Mouse (Mus musculus) liver, embryonic 11.5 days (tissue): ENCODE data around the gene Arpp19. TPM values are rescaled to one million over a fixed set of nuclear protein-coding genes. Genes with fewer than 3 reads are reported as not detected.

Source experiments
- ATAC-seq: fragments of 200-750 bp; cut with Nextera tagmentation; replicated peaks from 2 replicates; pipeline ENCODE4 v1.8.0; 2017; ENCODE audit warnings: moderate number of reproducible peaks, mild to moderate bottlenecking, moderate TSS enrichment, moderate library complexity; ENCODE audit not compliant: low FRiP score
- DNase-seq: peaks from one replicate; pipeline ENCODE4 v3.0.0-alpha.2; 2017; ENCODE audit warnings: low spot score
- H3K27ac ChIP-seq: fragments of 300-500 bp; sonication (generic); 2 replicates; pipeline ENCODE4 v1.5.1; 2014; ENCODE audit warnings: mild to moderate bottlenecking, low read depth, low read length, control low read depth
- H3K27me3 ChIP-seq: fragments of 300-500 bp; sonication (generic); replicated peaks from 2 replicates; pipeline ENCODE4 v1.6.1; 2014; ENCODE audit warnings: low read length, mixed read lengths; ENCODE audit not compliant: control insufficient read depth, insufficient read depth
- H3K36me3 ChIP-seq: fragments of 300-500 bp; sonication (generic); 2 replicates; pipeline ENCODE4 v1.6.1; 2014; ENCODE audit warnings: mild to moderate bottlenecking, low read length, moderate library complexity, mixed read lengths; ENCODE audit not compliant: control insufficient read depth, insufficient read depth
- H3K4me1 ChIP-seq: fragments of 300-500 bp; sonication (generic); replicated peaks from 2 replicates; pipeline ENCODE4 v1.6.1; 2014; ENCODE audit warnings: low read length, mixed read lengths; ENCODE audit not compliant: control insufficient read depth, insufficient read depth
- H3K4me2 ChIP-seq: fragments of 300-500 bp; sonication (generic); 2 replicates; pipeline ENCODE4 v1.6.1; 2014; ENCODE audit warnings: mild to moderate bottlenecking, control low read depth, moderate library complexity
- H3K4me3 ChIP-seq: fragments of 300-500 bp; sonication (generic); 2 replicates; pipeline ENCODE4 v1.5.1; 2014; ENCODE audit warnings: low read depth, low read length, control low read depth
- H3K9ac ChIP-seq: fragments of 300-500 bp; sonication (generic); 2 replicates; pipeline ENCODE4 v1.6.1; 2014; ENCODE audit warnings: low read depth, low read length, control low read depth
- H3K9me3 ChIP-seq: fragments of 300-500 bp; sonication (generic); 2 replicates; pipeline ENCODE4 v1.6.1; 2016; ENCODE audit warnings: low read length, inconsistent platforms, mixed read lengths; ENCODE audit not compliant: control insufficient read depth
- WGBS: fragments of 180-500 bp; shearing (Covaris S2); extraction: QIAGEN DNeasy Blood & Tissue Kit; methylation state at CpG from one replicate; pipeline ENCODE4 v1.1.7; 2014; 5-methylcytosine and 5-hydroxymethylcytosine counted together
- polyA plus RNA-seq: library from polyadenylated mRNA; unstranded; fragments of >200 nt; fragmentation: Nextera tagmentation; extraction: Ambion mirVana; gene quantifications from 2 replicates; pipeline ENCODE4 v1.2.1, GENCODE M21; 2014

The Arpp19 gene
- polyA plus RNA-seq, 1 experiment from 2014 or later: 335 TPM

DNA sequence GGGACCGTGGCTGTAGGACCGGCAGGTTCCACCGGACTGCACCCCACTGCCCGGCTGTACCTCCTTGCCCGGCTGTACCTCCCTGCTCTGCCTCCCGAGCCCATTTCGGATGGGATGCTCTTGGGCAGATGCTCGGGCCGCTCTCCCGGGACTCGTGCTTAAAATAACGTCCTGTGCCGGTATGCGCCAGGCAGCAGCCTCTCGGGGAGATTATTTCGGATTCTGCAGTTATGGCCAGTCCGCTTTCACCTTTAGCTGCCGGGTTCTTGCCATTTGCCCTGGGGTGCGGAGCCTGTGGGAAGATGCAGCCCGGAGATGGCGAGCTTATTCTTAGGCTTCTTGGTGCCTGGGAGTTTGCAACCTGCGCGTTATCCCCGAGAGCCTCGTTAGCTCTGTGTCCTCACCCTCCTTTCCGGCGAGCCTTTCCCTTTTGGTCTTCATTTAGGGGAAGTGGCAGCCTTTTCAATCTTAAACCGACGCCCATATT is 34.3 kb downstream of the Arpp19 start:
- WGBS: under 1% methylated on average over 29 of the region's 29 CpGs
- Histone ChIP-seq H3K27ac (peak overlapping the region; percentile 69), H3K9ac (peak overlapping the region; percentile 80), H3K4me1 (no peaks in the 10 kb centered on the region), H3K36me3 (no peaks in the 10 kb centered on the region), H3K27me3 (peaks cover 14% of the 10 kb centered on the region), H3K4me2 (peak overlapping the region; percentile 98), H3K9me3 (no peaks in the 10 kb centered on the region), H3K4me3 (peak overlapping the region; percentile 78)
- no peak for ATAC-seq
- peak; percentile 68 for DNase-seq

DNA sequence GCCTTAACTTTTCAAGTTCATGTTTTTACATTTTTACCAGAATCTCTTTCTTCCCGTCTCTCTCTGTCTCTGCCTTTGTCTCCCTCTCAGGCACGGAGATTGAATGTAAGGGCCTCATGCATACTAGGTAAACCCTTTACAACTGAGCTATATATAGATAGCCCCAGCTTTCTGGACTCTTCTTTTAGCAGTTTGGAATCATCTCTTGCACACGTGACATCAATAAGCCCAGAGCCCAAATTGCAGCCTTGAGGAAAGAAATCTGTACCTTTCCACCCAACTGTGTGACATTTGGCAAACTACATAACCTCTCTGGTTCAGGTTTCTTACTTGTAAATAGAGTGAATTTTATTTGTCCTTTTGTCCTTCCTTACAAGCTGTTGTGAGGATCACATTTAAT is 34.9 kb downstream of the Arpp19 start:
- H3K9me3 ChIP-seq: no peaks in the 10 kb centered on the region
- peak overlapping the region; percentile 78 for H3K4me3 ChIP-seq
- H3K27me3 ChIP-seq: peaks cover 14% of the 10 kb centered on the region
- no peak overlapping the region for H3K9ac ChIP-seq
- H3K36me3 ChIP-seq: no peaks in the 10 kb centered on the region
- no peak overlapping the region for H3K27ac ChIP-seq
- DNase-seq: no peak
- 50% methylated on average over 3 of the region's 3 CpGs for WGBS
- H3K4me2 ChIP-seq: peak overlapping the region; percentile 98
- no peaks in the 10 kb centered on the region for H3K4me1 ChIP-seq
- no peak for ATAC-seq

DNA sequence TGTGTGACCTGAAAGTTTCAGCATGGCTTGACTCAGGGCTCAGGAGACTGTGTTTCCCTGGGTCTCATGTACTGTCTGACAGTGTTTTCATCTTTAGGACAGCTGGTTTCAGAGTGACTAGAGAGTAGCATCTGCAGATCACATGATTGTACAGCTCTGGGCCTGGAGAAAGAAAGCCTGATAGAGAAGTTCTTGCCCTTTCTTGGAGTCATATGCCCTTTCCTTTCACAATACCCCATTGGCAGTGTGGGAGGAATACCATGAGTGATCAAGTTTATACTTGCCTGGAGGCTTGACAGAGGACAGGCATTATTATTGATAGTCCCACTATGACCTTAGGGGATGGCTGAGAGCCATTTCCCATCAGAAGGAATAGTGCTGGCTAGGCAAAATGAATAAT is 39.8 kb downstream of the Arpp19 start:
- Histone ChIP-seq H3K27me3 (peaks cover 3% of the 10 kb centered on the region), H3K27ac (no peak overlapping the region), H3K4me2 (no peak overlapping the region), H3K4me1 (no peaks in the 10 kb centered on the region), H3K9me3 (no peaks in the 10 kb centered on the region), H3K36me3 (no peaks in the 10 kb centered on the region), H3K4me3 (no peak overlapping the region), H3K9ac (no peak overlapping the region)
- no peak for DNase-seq
- no peak for ATAC-seq

DNA sequence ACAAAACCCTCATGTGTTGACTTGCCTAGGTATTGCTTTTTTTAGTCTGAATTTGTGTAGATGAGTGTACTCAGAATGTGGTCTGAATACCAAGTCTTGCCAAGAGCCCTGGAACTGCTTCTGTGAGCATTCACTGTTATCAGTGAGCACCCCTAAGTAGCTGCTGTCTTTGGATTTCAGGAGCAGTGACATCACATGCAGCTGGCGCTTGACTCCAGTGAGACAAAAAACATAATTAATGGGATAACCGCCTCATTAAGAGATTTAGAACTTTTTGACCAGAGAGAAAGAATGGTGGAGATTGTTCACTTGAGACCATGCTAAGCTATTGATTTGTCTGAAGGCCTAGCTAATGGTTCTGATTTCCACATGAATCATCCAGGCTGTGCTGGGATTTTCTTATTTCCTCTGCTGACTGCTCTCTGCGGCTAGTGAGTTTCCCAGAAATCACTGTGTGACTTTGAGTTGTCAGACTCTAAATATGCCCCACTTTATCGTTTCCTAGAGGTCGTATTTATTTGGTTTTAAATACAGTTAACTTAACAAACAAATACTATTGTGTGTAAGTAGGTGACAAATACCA is 47.9 kb downstream of the Arpp19 start:
- DNase-seq: no peak

DNA sequence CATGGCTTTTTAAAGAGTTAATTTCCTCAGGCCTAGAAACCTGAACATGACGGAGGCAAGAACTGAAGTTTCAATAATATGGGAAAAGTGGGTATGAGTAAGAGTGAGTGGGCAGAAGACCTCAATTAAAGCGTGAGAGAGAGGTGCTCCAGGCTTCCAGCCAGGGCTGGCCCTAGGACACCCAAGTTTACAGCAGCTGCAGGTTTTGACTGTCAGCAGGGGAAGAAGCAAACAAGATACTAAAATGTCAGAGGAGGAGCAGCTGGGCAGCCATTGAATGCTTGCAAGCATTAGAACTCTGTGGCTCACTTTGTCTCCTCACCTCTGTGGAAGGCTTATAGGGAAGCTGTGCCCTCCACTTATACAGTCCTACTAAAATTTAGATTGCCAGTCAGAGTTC is 50.4 kb downstream of the Arpp19 start:
- ATAC-seq (no peak), DNase-seq (no peak)
- H3K4me1 ChIP-seq: no peaks in the 10 kb centered on the region
- H3K9ac ChIP-seq: no peak overlapping the region
- no peak overlapping the region for H3K4me3 ChIP-seq
- H3K9me3 ChIP-seq: no peaks in the 10 kb centered on the region
- H3K4me2 ChIP-seq: no peak overlapping the region
- no peak overlapping the region for H3K27ac ChIP-seq
- no peaks in the 10 kb centered on the region for H3K27me3 ChIP-seq
- no peaks in the 10 kb centered on the region for H3K36me3 ChIP-seq
- 82% methylated on average over 2 of the region's 2 CpGs for WGBS

More for the DNA sequence above, 47.9 kb downstream of the Arpp19 start:
- H3K4me2 ChIP-seq: no peak overlapping the region
- H3K4me1 ChIP-seq: no peaks in the 10 kb centered on the region
- H3K36me3 ChIP-seq: no peaks in the 10 kb centered on the region
- H3K9ac ChIP-seq: no peak overlapping the region
- 71% methylated on average over 5 of the region's 5 CpGs for WGBS
- ATAC-seq: no peak
- H3K4me3 ChIP-seq: no peak overlapping the region
- no peaks in the 10 kb centered on the region for H3K27me3 ChIP-seq
- no peak overlapping the region for H3K27ac ChIP-seq
- no peaks in the 10 kb centered on the region for H3K9me3 ChIP-seq

DNA sequence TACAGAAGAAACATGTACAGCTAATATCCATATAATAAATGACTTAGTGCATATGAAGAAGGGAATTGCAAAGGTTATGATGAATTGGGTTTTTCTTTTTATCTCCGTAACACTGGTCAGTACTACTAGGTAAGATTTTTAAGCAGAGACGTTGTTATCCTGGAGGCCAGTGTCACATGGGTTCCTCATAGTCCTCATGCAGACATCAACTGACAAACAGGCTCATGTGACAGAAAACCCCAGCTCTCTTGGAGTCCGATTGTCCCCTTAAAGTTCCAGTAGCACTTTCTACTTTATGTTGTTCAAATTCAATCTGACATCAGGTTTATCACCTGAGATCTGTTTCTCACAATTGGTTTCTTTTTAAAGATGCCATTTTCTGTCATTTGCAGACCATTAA is 51.9 kb downstream of the Arpp19 start:
- Histone ChIP-seq H3K4me3 (no peak overlapping the region), H3K36me3 (no peaks in the 10 kb centered on the region), H3K27ac (no peak overlapping the region), H3K9me3 (no peaks in the 10 kb centered on the region), H3K4me1 (no peaks in the 10 kb centered on the region), H3K27me3 (no peaks in the 10 kb centered on the region), H3K4me2 (no peak overlapping the region), H3K9ac (no peak overlapping the region)
- no peak for ATAC-seq
- WGBS: 62% methylated on average over 3 of the region's 3 CpGs
- DNase-seq: no peak

DNA sequence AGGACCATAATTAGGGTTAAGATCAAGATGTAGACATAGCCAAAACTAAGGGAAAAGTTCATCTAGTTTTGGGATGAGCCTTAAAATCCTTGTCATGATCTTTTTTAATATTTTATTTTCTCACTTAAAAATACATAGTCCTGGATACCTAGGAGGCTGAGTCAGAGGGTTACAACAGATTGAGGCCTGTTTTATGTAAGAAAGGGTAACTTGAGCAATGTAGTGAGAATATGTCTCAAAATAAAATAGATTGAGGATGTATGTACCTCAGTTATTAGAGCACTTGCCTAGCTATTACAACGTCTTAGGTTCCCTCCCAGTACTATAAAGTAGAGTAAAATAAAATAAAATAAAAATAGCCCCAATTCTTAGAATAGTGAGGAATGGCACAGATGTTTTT is 54.7 kb downstream of the Arpp19 start:
- H3K27ac ChIP-seq: no peak overlapping the region
- H3K9ac ChIP-seq: no peak overlapping the region
- H3K9me3 ChIP-seq: no peaks in the 10 kb centered on the region
- no peak overlapping the region for H3K4me2 ChIP-seq
- 81% methylated on average over 1 of the region's 1 CpGs for WGBS
- no peak for ATAC-seq
- H3K36me3 ChIP-seq: no peaks in the 10 kb centered on the region
- no peak for DNase-seq
- H3K27me3 ChIP-seq: no peaks in the 10 kb centered on the region
- H3K4me3 ChIP-seq: no peak overlapping the region
- no peaks in the 10 kb centered on the region for H3K4me1 ChIP-seq

DNA sequence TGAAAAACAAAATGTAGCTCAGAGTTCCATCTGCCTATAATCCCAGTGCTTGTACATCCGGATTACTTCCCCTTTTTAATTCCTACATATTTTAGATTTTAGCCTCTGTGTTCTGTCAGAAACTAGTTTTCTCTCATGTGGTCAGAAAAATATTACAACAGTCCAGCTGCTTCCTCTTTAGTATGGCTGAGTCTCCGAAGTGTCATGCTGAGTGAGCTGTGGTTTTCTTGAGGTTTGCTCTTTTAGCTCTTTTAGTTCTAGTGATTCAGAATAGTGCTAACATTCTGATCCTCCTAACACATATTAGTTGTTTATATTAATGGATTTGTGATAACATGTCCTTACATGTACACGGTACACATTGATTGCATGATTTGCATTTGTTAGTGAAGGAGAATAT is 57.3 kb downstream of the Arpp19 start:
- Histone ChIP-seq H3K27ac (no peak overlapping the region), H3K36me3 (no peaks in the 10 kb centered on the region), H3K4me1 (no peaks in the 10 kb centered on the region), H3K4me2 (no peak overlapping the region), H3K4me3 (no peak overlapping the region), H3K27me3 (no peaks in the 10 kb centered on the region), H3K9me3 (no peaks in the 10 kb centered on the region), H3K9ac (no peak overlapping the region)
- DNase-seq (no peak), ATAC-seq (no peak)
- 48% methylated on average over 3 of the region's 3 CpGs for WGBS

DNA sequence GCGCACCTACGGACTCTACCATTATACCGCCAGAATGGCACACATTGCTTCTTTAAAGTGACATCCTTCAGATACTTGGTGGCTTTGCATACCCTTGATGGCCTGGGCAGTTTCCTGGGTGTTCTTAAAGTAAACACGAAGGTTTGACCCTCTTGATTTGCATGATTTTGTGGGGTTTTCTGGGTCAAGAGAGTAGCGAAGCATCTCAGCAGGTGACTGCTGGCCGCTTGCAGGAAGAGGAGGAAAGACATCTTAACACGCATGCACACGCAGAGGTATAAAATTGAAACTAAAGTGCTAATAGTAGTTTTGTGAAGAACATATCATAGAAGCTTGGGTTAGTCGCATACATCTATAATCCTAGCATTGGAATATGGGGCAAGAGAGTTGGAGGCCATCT is 61.5 kb downstream of the Arpp19 start:
- no peak overlapping the region for H3K4me2 ChIP-seq
- no peak overlapping the region for H3K4me3 ChIP-seq
- 91% methylated on average over 9 of the region's 9 CpGs for WGBS
- H3K4me1 ChIP-seq: no peaks in the 10 kb centered on the region
- DNase-seq (no peak), ATAC-seq (no peak)
- no peaks in the 10 kb centered on the region for H3K9me3 ChIP-seq
- no peak overlapping the region for H3K27ac ChIP-seq
- H3K36me3 ChIP-seq: no peaks in the 10 kb centered on the region
- H3K9ac ChIP-seq: no peak overlapping the region
- no peaks in the 10 kb centered on the region for H3K27me3 ChIP-seq
